16 mouse cellular contexts compared by ENCODE assay signal in genomic region chr2:93091679-93092078, GRCm38 (mm10). TPM values are rescaled to one million over a fixed set of nuclear protein-coding genes. Genes with fewer than 3 reads are reported as not detected.
DNase-seq lines count a peak whose midpoint lies in the region; ATAC-seq lines count a peak whose summit lies in the region.
"Had no signal": no experiment of that assay in that cellular context is flagged by ENCODE, and none has a peak within 500 bp of the region (broad histone marks: within the 10 kb centered on the region; RNA-seq: fewer than 3 reads in every experiment).

No protein-coding gene starts in this region.

- H3K36me3 ChIP-seq in embryonic facial prominence, embryonic 10.5 days (replicated peaks) = no peaks in the 10 kb centered on the region
- H3K36me3 ChIP-seq in embryonic facial prominence, embryonic 15.5 days = no peaks in the 10 kb centered on the region
- H3K36me3 ChIP-seq in hindbrain, embryonic 12.5 days = no peaks in the 10 kb centered on the region
- H3K36me3 ChIP-seq in midbrain, embryonic 15.5 days (replicated peaks) = no peaks in the 10 kb centered on the region
- H3K36me3 ChIP-seq in limb, embryonic 10.5 days = no peaks in the 10 kb centered on the region
- no peaks in the 10 kb centered on the region for H3K36me3 ChIP-seq in kidney, embryonic 16.5 days (ENCODE audit: insufficient read depth, low read length)
- H3K36me3 ChIP-seq: heart, embryonic 13.5 days; kidney, embryonic 15.5 days; limb, embryonic 13.5 days; lung, embryonic 15.5 days had no signal

- H3K4me3 ChIP-seq in embryonic facial prominence, embryonic 10.5 days = no peak overlapping the region
- H3K4me3 ChIP-seq in embryonic facial prominence, embryonic 15.5 days (replicated peaks) = no peak overlapping the region
- H3K4me3 ChIP-seq in hindbrain, embryonic 12.5 days = no peak overlapping the region
- no peak overlapping the region for H3K4me3 ChIP-seq in midbrain, embryonic 15.5 days
- H3K4me3 ChIP-seq in limb, embryonic 10.5 days = no peak overlapping the region
- no peak overlapping the region for H3K4me3 ChIP-seq in kidney, embryonic 16.5 days (ENCODE audit: low read length)
- H3K4me3 ChIP-seq: erythroblast, embryonic 14.5 days; heart, embryonic 13.5 days; kidney, embryonic 15.5 days; limb, embryonic 13.5 days; lung, embryonic 15.5 days had no signal

- H3K4me1 ChIP-seq in embryonic facial prominence, embryonic 10.5 days = peaks cover 26% of the 10 kb centered on the region
- peaks cover 3% of the 10 kb centered on the region; the same call in 1 of the 2 replicates for H3K4me1 ChIP-seq in embryonic facial prominence, embryonic 15.5 days
- H3K4me1 ChIP-seq in hindbrain, embryonic 12.5 days = peaks cover 24% of the 10 kb centered on the region
- H3K4me1 ChIP-seq in midbrain, embryonic 15.5 days = peaks cover 5% of the 10 kb centered on the region; the same call in 1 of the 2 replicates
- peaks cover 12% of the 10 kb centered on the region; the same call in 1 of the 2 replicates for H3K4me1 ChIP-seq in limb, embryonic 10.5 days
- peaks cover 4% of the 10 kb centered on the region; the same call in 1 of the 2 replicates for H3K4me1 ChIP-seq in kidney, embryonic 16.5 days (ENCODE audit: insufficient read depth, low read length)

- H3K27me3 ChIP-seq in embryonic facial prominence, embryonic 10.5 days (replicated peaks; ENCODE audit: low read depth, poor library complexity, severe bottlenecking) = peaks cover 27% of the 10 kb centered on the region
- H3K27me3 ChIP-seq in embryonic facial prominence, embryonic 15.5 days = no peaks in the 10 kb centered on the region
- no peaks in the 10 kb centered on the region for H3K27me3 ChIP-seq in hindbrain, embryonic 12.5 days
- no peaks in the 10 kb centered on the region for H3K27me3 ChIP-seq in midbrain, embryonic 15.5 days (replicated peaks)
- no peaks in the 10 kb centered on the region; the same call in 1 of the 2 replicates for H3K27me3 ChIP-seq in limb, embryonic 10.5 days (ENCODE audit: low read depth, poor library complexity, severe bottlenecking)
- H3K27me3 ChIP-seq in kidney, embryonic 16.5 days (ENCODE audit: insufficient read depth, low read length) = no peaks in the 10 kb centered on the region
- H3K27me3 ChIP-seq: kidney, embryonic 15.5 days; lung, embryonic 15.5 days; Patski had no signal

- H3K4me2 ChIP-seq in embryonic facial prominence, embryonic 15.5 days (replicated peaks) = no peak overlapping the region
- no peak overlapping the region for H3K4me2 ChIP-seq in hindbrain, embryonic 12.5 days (replicated peaks)
- H3K4me2 ChIP-seq in midbrain, embryonic 15.5 days = no peak overlapping the region
- no peak overlapping the region for H3K4me2 ChIP-seq in kidney, embryonic 16.5 days (replicated peaks; ENCODE audit: low read depth, low read length)
- H3K4me2 ChIP-seq: heart, embryonic 13.5 days; kidney, embryonic 15.5 days; limb, embryonic 13.5 days; lung, embryonic 15.5 days had no signal

- H3K27ac ChIP-seq in embryonic facial prominence, embryonic 10.5 days (replicated peaks) = peak overlapping the region; percentile 40
- no peak overlapping the region for H3K27ac ChIP-seq in embryonic facial prominence, embryonic 15.5 days (replicated peaks)
- peak overlapping the region; percentile 50; the same call in 1 of the 2 replicates for H3K27ac ChIP-seq in hindbrain, embryonic 12.5 days
- peak overlapping the region; percentile 38; the same call in 1 of the 2 replicates for H3K27ac ChIP-seq in midbrain, embryonic 15.5 days
- no peak overlapping the region for H3K27ac ChIP-seq in limb, embryonic 10.5 days
- H3K27ac ChIP-seq in kidney, embryonic 16.5 days (ENCODE audit: low read length) = no peak overlapping the region
- H3K27ac ChIP-seq: heart, embryonic 13.5 days; kidney, embryonic 15.5 days; limb, embryonic 13.5 days; lung, embryonic 15.5 days had no signal

- no peak overlapping the region for H3K9ac ChIP-seq in embryonic facial prominence, embryonic 15.5 days
- H3K9ac ChIP-seq in hindbrain, embryonic 12.5 days = no peak overlapping the region
- no peak overlapping the region for H3K9ac ChIP-seq in midbrain, embryonic 15.5 days
- H3K9ac ChIP-seq in kidney, embryonic 16.5 days (replicated peaks; ENCODE audit: low read length) = no peak overlapping the region
- H3K9ac ChIP-seq: heart, embryonic 13.5 days; kidney, embryonic 15.5 days; limb, embryonic 13.5 days; lung, embryonic 15.5 days had no signal

- 45% methylated on average over 2 of the region's 2 CpGs for WGBS in embryonic facial prominence, embryonic 10.5 days
- WGBS in embryonic facial prominence, embryonic 15.5 days = 35% methylated on average over 2 of the region's 2 CpGs
- WGBS in hindbrain, embryonic 12.5 days = 17% methylated on average over 2 of the region's 2 CpGs
- 19% methylated on average over 2 of the region's 2 CpGs for WGBS in midbrain, embryonic 15.5 days
- WGBS in limb, embryonic 10.5 days = 33% methylated on average over 2 of the region's 2 CpGs
- WGBS in kidney, embryonic 16.5 days = 31% methylated on average over 2 of the region's 2 CpGs

- H3K9me3 ChIP-seq in embryonic facial prominence, embryonic 10.5 days = no peaks in the 10 kb centered on the region
- H3K9me3 ChIP-seq in embryonic facial prominence, embryonic 15.5 days (replicated peaks) = no peaks in the 10 kb centered on the region
- H3K9me3 ChIP-seq in hindbrain, embryonic 12.5 days (replicated peaks) = no peaks in the 10 kb centered on the region
- H3K9me3 ChIP-seq in midbrain, embryonic 15.5 days = no peaks in the 10 kb centered on the region
- H3K9me3 ChIP-seq in limb, embryonic 10.5 days (replicated peaks) = no peaks in the 10 kb centered on the region
- H3K9me3 ChIP-seq in kidney, embryonic 16.5 days (ENCODE audit: low read length) = no peaks in the 10 kb centered on the region
- H3K9me3 ChIP-seq: heart, embryonic 13.5 days; kidney, embryonic 15.5 days; limb, embryonic 13.5 days; lung, embryonic 15.5 days had no signal

- no peak for DNase-seq in embryonic facial prominence, embryonic 10.5 days (ENCODE audit: low spot score)
- DNase-seq in limb, embryonic 10.5 days (ENCODE audit: low spot score) = no peak
- DNase-seq in gastrocnemius, adult 18-20 months (ENCODE audit: low spot score) = no peak
- no peak for DNase-seq in natural killer cell, adult 2 months (ENCODE audit: low spot score in 2 of 2)
- DNase-seq: cerebellum, postnatal 14 days; gastrocnemius, postnatal 36 days had no signal

- 0 out of 2 replicates have a peak, but pooled peaks have one; percentile 44 for ATAC-seq in embryonic facial prominence, embryonic 15.5 days (ENCODE audit: insufficient number of reproducible peaks, low FRiP score, low TSS enrichment, low read depth)
- ATAC-seq in hindbrain, embryonic 12.5 days (ENCODE audit: low FRiP score) = peak; percentile 78
- ATAC-seq in midbrain, embryonic 15.5 days (replicated peaks) = peak; percentile 43
- ATAC-seq in kidney, embryonic 16.5 days (ENCODE audit: low FRiP score, low TSS enrichment) = no peak
- ATAC-seq: Patski had no signal

RNA-seq across cellular contexts. Expression of gene Prdm11, which starts 45.7 kb away (rescaled TPM):
- polyA plus RNA-seq in embryonic facial prominence, embryonic 10.5 days (2016; fragmentation: Nextera tagmentation; extraction: Ambion mirVana) = 2.9 and 3.5 TPM in 2 replicates
- 12.0 and 12.1 TPM in 2 replicates for polyA plus RNA-seq in embryonic facial prominence, embryonic 15.5 days (2015; fragmentation: Nextera tagmentation; extraction: Ambion mirVana)
- 2.9 and 3.6 TPM in 2 replicates for polyA plus RNA-seq in hindbrain, embryonic 12.5 days (2016; fragmentation: Nextera tagmentation; extraction: Ambion mirVana)
- polyA plus RNA-seq in midbrain, embryonic 15.5 days (2015; fragmentation: Nextera tagmentation; extraction: Ambion mirVana) = 3.5 and 3.7 TPM in 2 replicates
- polyA plus RNA-seq in limb, embryonic 10.5 days (2016; fragmentation: Nextera tagmentation; extraction: Ambion mirVana) = 2.8 and 3.4 TPM in 2 replicates
- 5.5 and 6.2 TPM in 2 replicates for polyA plus RNA-seq in kidney, embryonic 16.5 days (2015; fragmentation: Nextera tagmentation; extraction: Ambion mirVana)
- total RNA-seq in gastrocnemius, adult 18-20 months (2021) = under 1 TPM; 0.39 to 0.90 TPM

Comparison
In these comparisons a context has a peak if more than half of its experiments do, and no peak if none do; other contexts are left out.
1. H3K27ac ChIP-seq: peak in embryonic facial prominence, embryonic 10.5 days (single experiment), hindbrain, embryonic 12.5 days (single experiment) and midbrain, embryonic 15.5 days (single experiment); none in embryonic facial prominence, embryonic 15.5 days (single experiment), limb, embryonic 10.5 days (single experiment) and kidney, embryonic 16.5 days (single experiment).